Mouse (Mus musculus): ENCODE measurements around the gene Selplg. TPM values are rescaled to one million over a fixed set of nuclear protein-coding genes. Genes with fewer than 3 reads are reported as not detected.

Gene Selplg
- polyA plus RNA-seq, 1 experiment from 2014 or later = 205 TPM

GRCm38 (mm10) chr5:113855117-113855516 is 22.7 kb upstream of the Selplg start:
- no peak for DNase-seq (ENCODE audit: low spot score)

- DNase-seq (ENCODE audit: low spot score) = peak; percentile 82
These were observed 22.1 kb upstream of the Selplg start for GRCm38 (mm10) chr5:113854494-113854893.

GRCm38 (mm10) chr5:113853541-113853940 is 21.1 kb upstream of the Selplg start:
- DNase-seq (ENCODE audit: low spot score) = no peak

GRCm38 (mm10) chr5:113852463-113852862 is 20.0 kb upstream of the Selplg start:
- no peak for DNase-seq (ENCODE audit: low spot score)

GRCm38 (mm10) chr5:113850680-113851230 is 18.3 kb upstream of the Selplg start:
- DNase-seq (ENCODE audit: low spot score) = no peak

GRCm38 (mm10) chr5:113847636-113848035 is 15.2 kb upstream of the Selplg start:
- no peak for DNase-seq (ENCODE audit: low spot score)

- DNase-seq (ENCODE audit: low spot score) = no peak
These were observed 14.2 kb upstream of the Selplg start for GRCm38 (mm10) chr5:113846656-113847055.

GRCm38 (mm10) chr5:113845627-113846026 is 13.2 kb upstream of the Selplg start:
- no peak for DNase-seq (ENCODE audit: low spot score)

- DNase-seq (ENCODE audit: low spot score) = peak; percentile 91
These were observed 12.3 kb upstream of the Selplg start for GRCm38 (mm10) chr5:113844721-113845120.

GRCm38 (mm10) chr5:113844106-113844505 is 11.7 kb upstream of the Selplg start:
- DNase-seq (ENCODE audit: low spot score) = no peak

- DNase-seq (ENCODE audit: low spot score) = no peak
These were observed 10.5 kb upstream of the Selplg start for GRCm38 (mm10) chr5:113842906-113843305.

GRCm38 (mm10) chr5:113842244-113842643 is 9.8 kb upstream of the Selplg start:
- DNase-seq (ENCODE audit: low spot score) = no peak

GRCm38 (mm10) chr5:113841243-113842225 is 9.1 kb upstream of the Selplg start:
- DNase-seq (ENCODE audit: low spot score) = peak; percentile 27

- DNase-seq (ENCODE audit: low spot score) = no peak
These were observed 8.0 kb upstream of the Selplg start for GRCm38 (mm10) chr5:113840443-113840842.

GRCm38 (mm10) chr5:113836961-113837360 is 4.5 kb upstream of the Selplg start:
- DNase-seq (ENCODE audit: low spot score) = peak; percentile 46

GRCm38 (mm10) chr5:113833316-113833947 is 988 bp upstream of the Selplg start:
- peak; percentile 27 for DNase-seq (ENCODE audit: low spot score)

- DNase-seq (ENCODE audit: low spot score) = no peak
These were observed 703 bp downstream of the Selplg start for GRCm38 (mm10) chr5:113831741-113832140.

- no peak for DNase-seq (ENCODE audit: low spot score)
These were observed 1.6 kb downstream of the Selplg start for GRCm38 (mm10) chr5:113830796-113831195.

GRCm38 (mm10) chr5:113830292-113830643 is 2.2 kb downstream of the Selplg start:
- DNase-seq (ENCODE audit: low spot score) = peak; percentile 91

GRCm38 (mm10) chr5:113829566-113830291 is 2.7 kb downstream of the Selplg start:
- no peak for DNase-seq (ENCODE audit: low spot score)

- DNase-seq (ENCODE audit: low spot score) = peak; percentile 62
These were observed 4.0 kb downstream of the Selplg start for GRCm38 (mm10) chr5:113828481-113828880.

All from thymus, postnatal 0 days (tissue).